Mouse (Mus musculus) B cell, adult (primary cell): ENCODE results near the gene Csnk2a1. TPM values are rescaled to one million over a fixed set of nuclear protein-coding genes. Genes with fewer than 3 reads are reported as not detected.

Source experiments
- total RNA-seq: library from RNA; stranded (reverse); gene quantifications from 4 replicates; pipeline ENCODE4 v1.2.4, GENCODE M21; 2023; ENCODE audit not compliant: inconsistent age

The Csnk2a1 gene
- 116 to 131 TPM (median 124 TPM) in 4 replicates for total RNA-seq

DNA sequence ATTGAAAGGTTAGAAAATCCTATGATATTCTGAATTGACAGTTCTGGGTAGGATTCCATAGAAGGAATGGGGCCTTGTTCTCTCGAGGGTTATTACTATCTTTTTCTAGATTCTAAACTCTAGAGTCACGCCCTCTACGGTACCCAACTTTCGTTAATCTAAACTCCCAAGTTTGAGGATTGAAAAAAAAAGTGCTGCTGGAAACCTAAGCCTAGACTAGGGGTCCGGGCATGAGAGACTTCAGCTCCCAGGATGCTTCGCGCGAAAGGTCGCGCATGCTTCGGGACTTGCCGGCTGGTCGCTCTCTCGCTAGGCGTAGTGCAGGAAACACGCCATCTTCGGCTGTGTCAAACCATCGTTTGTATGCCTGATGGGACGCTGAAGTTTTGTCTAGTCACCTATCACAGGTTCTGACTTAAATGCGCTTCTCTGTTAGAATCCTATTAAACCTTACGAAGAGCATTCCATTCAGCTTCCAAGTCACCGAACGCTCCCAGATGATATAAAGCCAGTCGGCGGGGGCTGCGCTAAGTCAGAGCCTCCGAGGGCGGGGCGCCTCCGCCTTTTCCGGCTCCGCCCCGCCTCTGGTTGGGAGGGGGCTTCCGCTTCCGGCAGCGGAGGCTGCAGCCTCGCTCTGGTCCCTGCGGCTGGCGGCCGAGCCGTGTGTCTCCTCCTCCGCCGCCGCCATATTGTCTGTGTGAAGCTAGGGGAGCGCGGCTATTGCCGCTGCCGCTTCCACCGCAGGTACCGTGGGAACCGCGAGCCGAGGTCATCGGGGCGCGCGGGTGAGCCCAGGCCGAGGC is at the start of gene Csnk2a1:
Gene Csnk2a1 (plus strand): TSS at position 592 of the 803 bp plus-strand sequence.

DNA sequence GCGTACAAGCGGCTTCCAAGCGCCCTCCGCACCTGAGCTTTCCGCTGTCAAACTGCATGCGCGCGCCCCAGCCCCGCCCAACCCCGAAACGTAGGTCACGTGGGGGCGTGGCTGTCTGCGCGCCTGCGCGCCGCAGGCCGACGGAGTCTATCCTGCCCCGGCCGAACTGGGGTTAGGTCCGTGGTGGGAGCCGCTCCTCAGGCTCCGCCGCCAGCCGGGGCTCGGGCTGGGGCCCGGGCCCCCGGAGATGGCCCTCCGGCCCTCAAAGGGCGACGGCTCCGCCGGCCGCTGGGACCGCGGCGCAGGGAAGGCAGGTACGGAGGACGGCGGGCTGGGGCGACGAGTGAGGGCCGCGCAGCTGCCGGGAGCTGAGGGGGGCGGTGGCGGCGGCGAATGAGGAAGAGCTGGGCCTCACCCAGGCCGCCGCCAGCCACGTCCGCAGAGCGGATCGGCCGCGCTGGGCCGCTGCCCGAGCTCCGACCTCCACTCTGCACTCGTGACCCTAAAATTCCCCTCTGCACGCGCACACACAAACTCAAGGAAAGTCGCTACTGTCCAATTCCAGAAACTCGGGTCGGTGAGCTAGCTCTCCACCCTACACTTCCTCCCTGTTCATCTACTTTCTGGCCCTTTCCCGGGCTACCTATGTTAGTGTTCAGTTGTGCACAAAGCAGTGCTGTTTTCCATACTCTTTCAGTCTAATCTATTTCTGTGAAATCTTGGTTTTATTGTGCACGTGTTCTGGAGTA is 67.3 kb downstream of the Csnk2a1 start, which contains the start of gene Tbc1d20:
Gene Tbc1d20 (plus strand): TSS at position 102 of the 749 bp plus-strand sequence.

Other genes starting within 250 kb of the Csnk2a1 start
- 4.6 to 5.5 TPM (median 4.9 TPM) in 4 replicates for gene Fam110a, start 246.6 kb upstream of the Csnk2a1 start, total RNA-seq
- 1.6 to 2.6 TPM (median 2.1 TPM) in 4 replicates for gene Slc52a3, start 230.3 kb upstream of the Csnk2a1 start, total RNA-seq
- not detected in 4 replicates for gene Scrt2, start 145.3 kb upstream of the Csnk2a1 start, total RNA-seq
- 0.18 TPM in 1 of 4 replicates, not detected in the others for gene Srxn1, start 121.3 kb upstream of the Csnk2a1 start, total RNA-seq
- gene Tcf15, start 83.3 kb upstream of the Csnk2a1 start, total RNA-seq, result not detected in 4 replicates
- 71.6 to 89.0 TPM (median 76.0 TPM) in 4 replicates for gene Tbc1d20, start 67.0 kb downstream of the Csnk2a1 start, total RNA-seq
- gene Rbck1, start 105.8 kb downstream of the Csnk2a1 start, total RNA-seq, result 180 to 202 TPM (median 196 TPM) in 4 replicates
- 3.1 to 4.9 TPM (median 3.5 TPM) in 4 replicates for gene Trib3, start 117.2 kb downstream of the Csnk2a1 start, total RNA-seq
- gene Nrsn2, start 149.8 kb downstream of the Csnk2a1 start, total RNA-seq, result not detected in 4 replicates
- gene Sox12, start 171.2 kb downstream of the Csnk2a1 start, total RNA-seq, result 1.3 to 1.7 TPM (median 1.5 TPM) in 4 replicates
- gene Zcchc3, start 188.2 kb downstream of the Csnk2a1 start, total RNA-seq, result 1.9 to 3.1 TPM (median 3.0 TPM) in 4 replicates
- not detected in 4 replicates for gene 6820408C15Rik, start 188.7 kb downstream of the Csnk2a1 start, total RNA-seq
- not detected in 4 replicates for gene Defb23, start 237.8 kb downstream of the Csnk2a1 start, total RNA-seq